Mouse (Mus musculus) heart, embryonic 16.5 days (tissue): ENCODE measurements around the gene Adk. TPM values are rescaled to one million over a fixed set of nuclear protein-coding genes. Genes with fewer than 3 reads are reported as not detected.
A peak's percentile ranks its signal among the peaks of the same experiment; 100 is the strongest.

Experiments used
- ATAC-seq: fragments of 200-750 bp; cut with Nextera tagmentation; replicated peaks from 2 replicates; pipeline ENCODE4 v1.8.0; 2017; ENCODE audit warnings: moderate number of reproducible peaks; ENCODE audit not compliant: insufficient read depth, low FRiP score; ENCODE audit errors: extremely low read depth
- H3K27ac ChIP-seq: fragments of 300-500 bp; sonication (generic); 2 replicates; pipeline ENCODE4 v1.5.1; 2014; ENCODE audit warnings: mild to moderate bottlenecking, low read length, control low read depth, moderate library complexity
- H3K27me3 ChIP-seq: fragments of 300-500 bp; sonication (generic); 2 replicates; pipeline ENCODE4 v1.6.1; 2014; ENCODE audit warnings: low read length, mixed read lengths; ENCODE audit not compliant: control insufficient read depth, insufficient read depth
- H3K36me3 ChIP-seq: fragments of 300-500 bp; sonication (generic); 2 replicates; pipeline ENCODE4 v1.6.1; 2014; ENCODE audit not compliant: control insufficient read depth, insufficient read depth
- H3K4me1 ChIP-seq: fragments of 300-500 bp; sonication (generic); 2 replicates; pipeline ENCODE4 v1.6.1; 2014; ENCODE audit warnings: low read length, mixed read lengths; ENCODE audit not compliant: control insufficient read depth, insufficient read depth
- H3K4me2 ChIP-seq: fragments of 300-500 bp; sonication (generic); 2 replicates; pipeline ENCODE4 v1.6.1; 2014; ENCODE audit warnings: low read depth, mild to moderate bottlenecking, control low read depth, low read length
- H3K4me3 ChIP-seq: fragments of 300-500 bp; sonication (generic); 2 replicates; pipeline ENCODE4 v1.5.1; 2014; ENCODE audit warnings: mild to moderate bottlenecking, control low read depth, low read length
- H3K9ac ChIP-seq: fragments of 300-500 bp; sonication (generic); 2 replicates; pipeline ENCODE4 v1.6.1; 2014; ENCODE audit warnings: low read length, control low read depth
- H3K9me3 ChIP-seq: fragments of 300-500 bp; sonication (generic); replicated peaks from 2 replicates; pipeline ENCODE4 v1.6.1; 2016; ENCODE audit warnings: low read length; ENCODE audit not compliant: control insufficient read depth
- WGBS: fragments of 180-500 bp; shearing (Covaris S2); extraction: QIAGEN DNeasy Blood & Tissue Kit; methylation state at CpG from one replicate; pipeline ENCODE4 v1.1.7; 2014; 5-methylcytosine and 5-hydroxymethylcytosine counted together
- polyA plus RNA-seq: library from polyadenylated mRNA; unstranded; fragments of >200 nt; fragmentation: Nextera tagmentation; extraction: Ambion mirVana; gene quantifications from 2 replicates; pipeline ENCODE4 v1.2.1, GENCODE M21; 2015

Adk gene
- polyA plus RNA-seq, 1 experiment from 2014 or later, result 222 TPM

GRCm38 (mm10) chr14:21112742-21113141 lies 60.4 kb downstream of the Adk start:
- Histone ChIP-seq H3K4me2 (no peak overlapping the region), H3K27me3 (no peaks in the 10 kb centered on the region), H3K4me3 (no peak overlapping the region), H3K4me1 (peaks cover 7% of the 10 kb centered on the region; the same call in 1 of the 2 replicates), H3K9ac (no peak overlapping the region), H3K9me3 (no peaks in the 10 kb centered on the region), H3K36me3 (no peaks in the 10 kb centered on the region), H3K27ac (no peak overlapping the region)
- no peak for ATAC-seq
- 78% methylated on average over 6 of the region's 6 CpGs for WGBS

DNA sequence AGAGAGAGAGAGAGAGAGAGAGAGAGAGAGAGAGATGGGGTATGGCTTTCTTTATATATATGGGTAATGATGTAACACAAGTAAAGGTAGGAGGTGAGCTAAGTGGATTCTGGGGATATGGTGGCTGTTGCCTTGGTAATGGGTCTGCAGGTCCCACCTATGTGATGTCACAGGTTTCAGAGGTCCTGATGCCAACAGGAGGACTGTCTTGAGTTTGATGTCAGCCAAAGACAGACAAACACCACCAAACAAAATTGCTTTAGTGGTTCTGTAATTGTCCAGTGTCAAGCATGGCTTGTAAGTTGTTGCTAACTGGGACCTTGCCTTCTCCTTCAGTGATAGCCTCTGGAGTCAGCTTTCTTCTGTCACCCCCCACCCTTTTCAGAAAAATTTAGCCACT lies 62.0 kb downstream of the Adk start:
- H3K9me3 ChIP-seq, result no peaks in the 10 kb centered on the region
- no peak overlapping the region for H3K9ac ChIP-seq
- H3K4me1 ChIP-seq, result peaks cover 16% of the 10 kb centered on the region
- H3K27ac ChIP-seq, result no peak overlapping the region
- H3K4me2 ChIP-seq, result no peak overlapping the region
- H3K36me3 ChIP-seq, result no peaks in the 10 kb centered on the region
- ATAC-seq, result no peak
- no peak overlapping the region for H3K4me3 ChIP-seq
- H3K27me3 ChIP-seq, result no peaks in the 10 kb centered on the region

DNA sequence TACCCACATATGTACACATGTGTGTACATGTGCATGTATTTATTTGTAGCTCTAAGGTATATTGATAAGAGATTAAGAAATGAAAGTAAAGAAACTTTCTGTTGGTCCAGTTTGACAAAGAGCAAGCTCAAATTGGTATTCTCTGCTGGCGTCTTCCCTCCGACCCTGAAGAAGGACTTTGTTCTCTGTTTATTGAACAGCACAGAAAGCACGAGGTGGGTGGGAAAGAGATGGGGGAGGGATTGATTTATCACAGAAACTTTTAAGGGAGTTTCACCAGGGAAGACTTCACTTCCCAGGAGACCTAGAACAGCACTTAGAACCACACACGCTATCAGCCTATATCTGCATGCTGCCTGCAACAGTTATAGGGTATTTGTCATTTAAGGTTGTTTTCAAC lies 62.9 kb downstream of the Adk start:
- Histone ChIP-seq H3K27me3 (no peaks in the 10 kb centered on the region), H3K27ac (no peak overlapping the region), H3K4me2 (no peak overlapping the region), H3K9me3 (no peaks in the 10 kb centered on the region), H3K4me1 (peaks cover 17% of the 10 kb centered on the region), H3K36me3 (no peaks in the 10 kb centered on the region), H3K9ac (no peak overlapping the region), H3K4me3 (no peak overlapping the region)
- WGBS, result 61% methylated on average over 4 of the region's 4 CpGs
- ATAC-seq, result no peak

DNA sequence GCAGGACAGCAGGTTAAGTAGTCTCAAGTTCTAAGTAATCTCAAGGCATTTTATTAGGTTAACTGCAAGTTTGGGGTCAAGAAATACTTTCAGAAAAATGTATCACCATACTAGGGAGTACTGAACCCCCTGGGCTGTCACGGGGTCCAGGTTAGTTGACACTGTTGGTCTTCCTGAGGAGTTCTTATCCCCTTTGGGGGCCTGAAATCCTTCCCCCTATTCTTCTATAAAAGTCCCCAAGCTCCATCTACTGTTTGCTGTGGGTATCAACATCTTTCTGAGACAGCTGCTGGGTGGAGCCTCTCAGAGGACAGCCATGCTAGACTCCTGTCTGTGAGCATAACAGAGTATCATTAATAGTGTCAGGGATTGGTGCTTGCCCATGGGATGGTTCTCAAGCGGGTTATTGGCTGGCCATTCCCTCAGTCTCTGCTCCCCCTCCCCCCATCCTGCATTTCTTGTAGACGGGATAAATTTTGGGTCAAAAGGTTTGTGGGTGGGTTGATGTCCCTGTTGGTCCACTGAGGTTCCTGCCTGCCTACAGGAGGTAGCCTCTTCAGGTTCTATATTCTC lies 63.6 kb downstream of the Adk start:
- Histone ChIP-seq H3K27me3 (no peaks in the 10 kb centered on the region), H3K9me3 (no peaks in the 10 kb centered on the region), H3K36me3 (no peaks in the 10 kb centered on the region), H3K4me2 (no peak overlapping the region), H3K4me1 (peaks cover 16% of the 10 kb centered on the region), H3K27ac (no peak overlapping the region), H3K4me3 (no peak overlapping the region), H3K9ac (no peak overlapping the region)
- no peak; the same call in 1 of the 2 replicates for ATAC-seq
- WGBS, result 50% methylated on average over 3 of the region's 3 CpGs

GRCm38 (mm10) chr14:21118095-21118494 lies 65.7 kb downstream of the Adk start:
- 33% methylated on average over 4 of the region's 4 CpGs for WGBS
- no peaks in the 10 kb centered on the region for H3K9me3 ChIP-seq
- H3K36me3 ChIP-seq, result no peaks in the 10 kb centered on the region
- H3K27me3 ChIP-seq, result no peaks in the 10 kb centered on the region
- H3K4me2 ChIP-seq, result peak overlapping the region; percentile 38
- peak overlapping the region; percentile 81 for H3K27ac ChIP-seq
- ATAC-seq, result peak; percentile 53; the same call in 1 of the 2 replicates
- H3K4me3 ChIP-seq, result no peak overlapping the region
- H3K4me1 ChIP-seq, result peaks cover 16% of the 10 kb centered on the region
- H3K9ac ChIP-seq, result peak overlapping the region; percentile 38; the same call in 1 of the 2 replicates

GRCm38 (mm10) chr14:21119653-21120313 lies 67.4 kb downstream of the Adk start:
- Histone ChIP-seq H3K36me3 (no peaks in the 10 kb centered on the region), H3K4me2 (no peak overlapping the region), H3K9me3 (no peaks in the 10 kb centered on the region), H3K4me3 (no peak overlapping the region), H3K4me1 (peaks cover 16% of the 10 kb centered on the region), H3K27ac (peak overlapping the region; percentile 76), H3K9ac (peak overlapping the region; percentile 49), H3K27me3 (no peaks in the 10 kb centered on the region)
- peak; percentile 56; the same call in 1 of the 2 replicates for ATAC-seq
- WGBS, result 46% methylated on average over 9 of the region's 9 CpGs

DNA sequence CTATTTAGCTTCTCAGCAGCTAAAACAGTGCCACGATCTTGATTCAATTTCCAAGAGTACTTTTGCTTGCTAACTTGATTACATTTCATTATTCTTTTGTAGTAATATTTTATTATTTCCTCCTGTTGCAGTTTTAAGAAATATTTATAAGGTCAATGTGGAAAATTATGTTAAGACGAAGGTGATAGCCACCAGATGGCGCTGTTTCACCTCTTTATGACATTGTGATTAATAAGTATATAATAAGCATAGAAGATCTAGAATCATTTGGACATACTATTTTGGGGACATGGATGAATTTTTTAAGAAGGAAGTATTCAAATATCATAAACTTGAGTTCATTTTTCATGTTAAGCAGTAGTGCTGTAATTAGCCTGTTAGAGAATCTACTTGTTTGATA lies 68.1 kb downstream of the Adk start:
- no peak overlapping the region for H3K27ac ChIP-seq
- H3K36me3 ChIP-seq, result no peaks in the 10 kb centered on the region
- H3K4me1 ChIP-seq, result peaks cover 16% of the 10 kb centered on the region
- H3K9ac ChIP-seq, result no peak overlapping the region
- no peak overlapping the region for H3K4me2 ChIP-seq
- no peaks in the 10 kb centered on the region for H3K27me3 ChIP-seq
- WGBS, result 43% methylated on average over 3 of the region's 3 CpGs
- no peaks in the 10 kb centered on the region for H3K9me3 ChIP-seq
- no peak overlapping the region for H3K4me3 ChIP-seq
- no peak for ATAC-seq

DNA sequence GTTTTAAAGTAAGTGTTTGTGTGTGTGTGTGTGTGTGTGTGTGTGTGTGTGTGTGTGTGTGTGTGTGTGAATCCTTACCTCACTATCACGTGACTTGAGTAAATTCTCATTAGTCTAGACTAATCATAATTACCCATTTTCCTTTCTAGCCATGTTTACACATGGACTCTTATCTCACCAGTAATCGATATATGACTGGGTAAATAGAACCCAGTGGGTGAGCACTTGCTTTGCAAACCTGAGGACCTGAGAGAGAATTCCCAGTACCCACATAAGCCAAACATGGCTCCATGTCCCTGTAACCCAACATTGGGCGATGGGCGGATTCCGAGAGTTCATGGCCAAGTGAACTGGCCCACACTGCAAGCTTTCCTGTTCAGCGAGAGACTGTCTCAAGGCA lies 74.8 kb downstream of the Adk start:
- no peaks in the 10 kb centered on the region for H3K9me3 ChIP-seq
- WGBS, result 90% methylated on average over 6 of the region's 6 CpGs
- H3K36me3 ChIP-seq, result no peaks in the 10 kb centered on the region
- no peaks in the 10 kb centered on the region for H3K27me3 ChIP-seq
- no peak overlapping the region for H3K4me3 ChIP-seq
- no peak overlapping the region for H3K9ac ChIP-seq
- no peak for ATAC-seq
- no peak overlapping the region for H3K4me2 ChIP-seq
- no peak overlapping the region for H3K27ac ChIP-seq
- no peaks in the 10 kb centered on the region for H3K4me1 ChIP-seq

- Histone ChIP-seq H3K4me2 (no peak overlapping the region), H3K9me3 (no peaks in the 10 kb centered on the region), H3K27me3 (no peaks in the 10 kb centered on the region), H3K36me3 (no peaks in the 10 kb centered on the region), H3K4me1 (no peaks in the 10 kb centered on the region), H3K4me3 (no peak overlapping the region), H3K27ac (no peak overlapping the region), H3K9ac (no peak overlapping the region)
- WGBS, result 54% methylated on average over 1 of the region's 1 CpGs
- no peak for ATAC-seq
These were observed 84.5 kb downstream of the Adk start for GRCm38 (mm10) chr14:21136906-21137305.
